Mouse (Mus musculus): ENCODE results near the gene Folr1. TPM values are rescaled to one million over a fixed set of nuclear protein-coding genes. Genes with fewer than 3 reads are reported as not detected.

The Folr1 gene
- polyA plus RNA-seq (2012; rRNA removed) = 48.0 and 81.3 TPM in 2 replicates

DNA sequence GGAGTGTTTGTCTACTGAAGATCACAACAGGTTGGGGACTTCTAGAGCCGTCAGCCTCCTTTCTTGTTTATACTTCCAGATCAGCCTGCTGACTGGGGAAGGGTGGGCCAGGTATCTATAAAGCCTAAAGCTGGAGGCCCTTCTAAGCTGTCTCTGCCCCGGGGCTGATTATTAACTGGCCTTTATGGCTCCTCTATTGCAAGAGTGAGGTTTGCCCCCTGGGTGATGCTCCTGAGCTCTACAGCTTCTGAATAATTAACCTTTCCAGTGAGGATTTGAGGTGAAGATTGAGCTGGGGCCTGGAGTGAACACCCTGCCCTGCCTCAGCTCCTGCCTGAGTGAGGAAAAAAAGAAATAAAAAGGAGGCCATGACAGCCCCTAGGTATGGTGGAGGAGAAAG is at the start of gene Folr1:
Gene Folr1 (minus strand): TSS at position 160 of the 400 bp plus-strand sequence.
- no peak for DNase-seq (ENCODE audit: low read depth)

DNA sequence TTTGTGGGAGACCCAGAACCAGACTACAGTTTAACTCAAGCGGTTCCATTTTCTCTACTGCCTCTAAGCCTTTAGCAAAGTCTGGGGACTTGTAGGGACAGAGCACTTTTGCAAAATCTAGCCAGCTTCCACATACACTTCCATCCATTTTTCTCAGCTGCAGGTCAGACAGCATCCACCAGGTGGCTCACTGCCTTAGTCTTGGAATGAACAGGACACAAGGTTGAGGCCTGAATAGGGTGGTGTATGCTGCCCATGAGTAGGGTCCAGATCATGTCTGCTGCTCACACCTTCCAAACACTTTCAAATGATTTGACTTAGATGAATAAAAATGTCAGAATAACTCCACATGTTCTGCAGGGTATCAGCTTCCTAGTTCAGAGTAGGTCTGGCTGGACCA is 47.5 kb upstream of the Folr1 start:
- no peak for DNase-seq (ENCODE audit: low read depth)

DNA sequence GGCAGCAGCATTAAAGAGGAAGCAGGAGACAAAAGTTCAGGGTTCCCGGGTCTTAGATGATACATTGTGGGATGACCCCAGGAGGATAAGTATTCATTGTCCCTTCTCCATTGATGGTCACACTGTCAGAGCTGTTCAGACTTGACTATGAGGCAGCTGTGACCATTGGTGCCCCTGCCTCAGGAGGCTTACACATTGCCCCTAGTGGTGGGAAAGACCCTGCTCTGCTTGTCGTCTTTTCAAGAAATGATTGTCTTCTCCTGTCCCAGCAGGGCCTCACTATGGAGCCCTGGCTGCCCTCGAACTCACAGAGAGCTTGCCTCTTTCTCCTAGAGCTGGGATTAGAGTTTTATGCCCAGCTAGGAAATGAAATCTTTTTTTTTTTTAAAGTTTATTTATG is 41.4 kb upstream of the Folr1 start:
- DNase-seq (ENCODE audit: low read depth) = no peak

DNA sequence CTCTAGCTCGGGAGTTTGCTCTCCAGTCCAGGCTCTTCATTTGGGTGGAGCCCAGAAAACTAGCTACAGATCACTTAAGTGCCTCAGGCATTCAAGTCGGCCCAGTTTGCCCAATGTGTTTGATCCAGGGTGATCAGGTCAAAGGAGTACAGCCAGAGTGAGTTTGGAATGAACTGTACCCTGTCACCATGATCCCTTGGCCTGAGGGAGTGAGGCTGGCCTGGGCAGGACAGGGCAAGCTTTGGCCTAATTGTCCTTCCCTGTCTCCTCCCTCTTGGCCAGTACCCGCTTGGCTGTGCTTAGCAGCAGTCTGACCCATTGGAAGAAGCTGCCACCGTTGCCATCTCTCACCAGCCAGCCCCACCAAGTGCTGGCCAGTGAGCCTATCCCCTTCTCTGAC is 39.5 kb upstream of the Folr1 start:
- peak; percentile 96 for DNase-seq (ENCODE audit: low read depth)

DNA sequence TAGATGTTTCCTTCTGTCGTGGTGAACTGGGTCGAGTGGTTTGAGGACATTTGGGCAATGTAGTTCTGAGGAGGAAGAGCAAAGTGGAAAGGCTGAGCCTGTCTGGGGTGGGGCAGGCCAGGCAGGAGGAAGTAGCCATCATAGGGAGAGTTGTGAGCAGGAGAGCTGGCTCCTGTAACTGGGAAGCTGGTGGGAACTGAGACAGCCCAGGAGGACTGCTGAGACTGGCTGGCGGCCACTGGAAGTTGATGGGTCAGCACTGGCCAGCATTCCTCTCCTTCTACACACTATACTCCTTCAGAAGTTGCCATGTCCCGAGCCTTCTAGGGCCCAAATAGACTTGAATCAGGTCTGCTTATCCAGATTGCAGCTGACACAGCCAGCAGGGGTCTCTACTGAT is 37.8 kb upstream of the Folr1 start:
- DNase-seq (ENCODE audit: low read depth) = no peak

DNA sequence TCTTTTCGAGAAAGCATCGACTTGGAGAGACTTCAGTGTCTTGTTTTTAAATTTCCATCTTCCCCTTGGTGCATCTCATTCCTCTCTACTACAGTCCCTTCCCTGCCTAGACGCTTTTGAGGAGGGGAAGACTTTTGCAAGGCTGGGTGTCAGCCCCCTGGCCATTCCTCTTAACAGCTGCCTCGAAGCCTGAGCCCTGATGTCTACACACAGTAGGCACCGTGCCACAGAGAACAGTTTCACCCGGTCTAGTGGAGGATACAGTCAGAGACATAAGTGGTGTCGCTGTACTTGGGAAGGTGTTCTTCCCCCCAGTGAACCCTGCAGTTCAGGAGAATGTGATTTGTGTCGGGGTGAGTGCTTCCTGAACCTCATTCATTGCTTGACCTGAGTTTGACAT is 36.1 kb upstream of the Folr1 start:
- no peak for DNase-seq (ENCODE audit: low read depth)

DNA sequence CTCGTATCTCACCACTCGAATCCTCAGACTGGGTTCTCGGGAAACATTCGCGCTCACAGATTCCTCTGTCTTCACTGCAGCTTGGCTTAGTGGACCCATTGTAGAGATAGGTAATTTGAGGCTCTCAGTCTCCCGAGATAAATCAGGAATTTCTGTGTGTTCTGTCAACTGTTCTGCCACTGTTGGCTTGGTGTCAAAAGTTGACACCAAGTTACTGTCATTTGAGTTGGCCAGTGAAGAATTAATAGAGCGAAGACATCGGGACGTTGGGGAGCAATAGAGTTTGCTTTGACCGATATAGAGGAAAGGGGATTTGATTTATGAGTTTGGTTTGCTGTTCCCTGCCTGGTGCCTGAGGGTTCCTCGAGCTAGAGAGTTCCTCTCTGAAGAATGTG is 35.7 kb upstream of the Folr1 start, which contains the start of gene Tomt:
Gene Tomt (minus strand): TSS at position 73 of the 395 bp plus-strand sequence.
- DNase-seq (ENCODE audit: low read depth) = no peak

DNA sequence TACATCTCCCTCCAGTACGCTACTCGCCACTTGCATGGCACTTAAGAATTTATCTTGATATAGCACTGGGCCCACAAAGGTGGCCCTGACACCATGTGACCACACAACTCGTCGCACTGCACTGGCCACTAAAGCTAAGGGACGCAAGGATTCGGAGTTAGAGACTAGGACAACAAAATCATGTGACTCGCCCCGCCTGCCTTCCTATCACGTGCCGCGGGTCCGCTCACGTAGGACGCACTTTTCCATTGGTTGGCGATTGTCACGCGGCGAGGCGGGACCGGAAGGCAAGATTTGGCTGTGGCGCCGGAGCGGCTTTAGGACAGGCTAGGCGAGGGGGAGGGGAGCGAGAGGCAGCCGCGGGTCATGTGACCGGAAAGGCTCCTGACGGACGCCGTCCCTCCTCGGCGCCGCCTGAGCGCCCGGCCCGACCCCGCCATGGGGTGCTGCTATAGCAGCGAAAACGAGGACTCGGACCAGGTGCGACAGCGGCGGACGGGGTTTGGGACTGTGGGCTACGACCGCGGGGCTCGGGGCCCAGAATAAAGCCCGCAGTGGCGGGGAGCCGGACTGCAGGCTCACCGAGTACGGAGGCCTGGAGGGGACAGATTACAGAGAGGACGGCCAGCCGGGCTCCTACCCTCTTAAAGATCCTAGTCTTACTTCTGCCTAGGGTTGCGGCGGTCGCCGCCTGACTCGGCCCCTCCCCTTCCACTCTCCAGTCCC is 35.1 kb upstream of the Folr1 start, which contains the start of gene Lamtor1:
Gene Lamtor1 (plus strand): TSS at position 344 of the 726 bp plus-strand sequence.
- DNase-seq (ENCODE audit: low read depth) = peak; percentile 89

DNA sequence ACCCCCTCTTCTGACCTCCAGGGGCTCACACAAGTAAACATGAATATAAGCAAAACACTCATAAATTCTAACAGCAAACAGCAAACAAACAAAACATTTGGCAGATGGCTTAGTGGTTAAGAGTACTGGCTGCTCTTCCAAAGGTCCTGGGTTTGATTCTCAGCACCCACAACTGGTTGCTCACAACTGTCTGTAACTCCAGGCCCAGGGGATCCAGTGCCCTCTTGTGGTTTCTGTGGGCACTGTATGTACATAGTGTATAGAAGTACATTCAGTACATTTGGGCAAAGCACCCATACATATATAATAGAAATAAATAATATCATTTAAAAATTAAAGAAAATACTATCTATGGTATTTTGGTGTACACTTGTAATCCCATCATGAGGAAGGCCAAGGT is 32.3 kb upstream of the Folr1 start:
- no peak for DNase-seq (ENCODE audit: low read depth)

DNA sequence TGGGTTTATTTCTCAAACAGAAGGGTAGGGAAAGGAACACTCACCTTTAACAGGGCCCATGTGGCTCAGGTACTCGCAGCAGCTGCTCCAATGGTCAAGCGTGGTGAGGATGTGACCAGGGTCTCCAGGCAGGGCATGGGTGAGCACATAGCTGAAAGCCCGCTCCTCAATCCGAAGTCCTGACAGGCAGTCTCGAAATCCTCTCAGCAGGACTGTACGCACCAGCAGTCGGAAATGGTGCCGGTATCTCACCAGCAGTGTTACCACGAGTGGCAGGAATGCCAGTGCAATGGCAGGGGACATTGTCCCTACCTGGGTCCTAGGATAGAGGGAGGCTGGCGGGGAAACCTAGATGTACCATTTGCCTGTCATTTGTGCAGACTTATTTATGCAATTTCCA is 31.4 kb upstream of the Folr1 start:
- no peak for DNase-seq (ENCODE audit: low read depth)

DNA sequence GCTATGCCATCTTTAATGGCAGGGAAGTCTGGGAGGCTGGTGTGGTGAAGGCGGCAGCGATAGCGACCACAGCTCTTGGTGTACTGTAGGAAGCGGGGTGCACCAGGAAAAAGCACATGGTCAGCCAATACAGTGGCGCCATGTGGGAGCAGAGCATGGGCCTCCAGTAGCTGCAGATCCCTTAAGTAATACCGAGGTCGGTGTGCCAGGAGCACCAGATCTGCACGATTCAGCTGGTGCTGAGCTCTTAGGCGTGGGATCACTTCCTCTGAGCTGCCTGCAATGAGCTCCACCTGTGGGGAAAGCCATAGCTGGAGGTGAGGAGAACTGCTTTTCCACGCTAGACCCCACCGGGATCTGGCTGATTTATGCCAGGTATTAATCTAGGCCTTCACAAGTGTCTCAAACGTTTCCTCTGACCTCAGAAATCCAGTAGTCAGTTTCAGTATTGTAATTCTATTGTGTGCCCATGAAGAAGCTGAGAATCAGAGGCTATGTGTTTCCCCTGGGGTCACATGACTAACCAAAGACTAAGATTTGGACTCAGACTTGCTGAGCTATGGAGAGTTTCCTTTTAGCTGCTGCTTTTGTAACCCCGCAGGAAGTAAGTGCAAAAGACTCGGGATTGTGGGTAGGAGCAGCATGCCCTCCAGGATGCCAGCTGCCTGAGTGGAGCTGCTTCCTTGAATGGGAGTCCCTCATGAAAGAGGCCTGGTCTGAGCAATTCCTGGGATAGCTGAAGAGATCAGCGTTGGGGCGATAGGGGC is 29.9 kb upstream of the Folr1 start:
- no peak for DNase-seq (ENCODE audit: low read depth)

DNA sequence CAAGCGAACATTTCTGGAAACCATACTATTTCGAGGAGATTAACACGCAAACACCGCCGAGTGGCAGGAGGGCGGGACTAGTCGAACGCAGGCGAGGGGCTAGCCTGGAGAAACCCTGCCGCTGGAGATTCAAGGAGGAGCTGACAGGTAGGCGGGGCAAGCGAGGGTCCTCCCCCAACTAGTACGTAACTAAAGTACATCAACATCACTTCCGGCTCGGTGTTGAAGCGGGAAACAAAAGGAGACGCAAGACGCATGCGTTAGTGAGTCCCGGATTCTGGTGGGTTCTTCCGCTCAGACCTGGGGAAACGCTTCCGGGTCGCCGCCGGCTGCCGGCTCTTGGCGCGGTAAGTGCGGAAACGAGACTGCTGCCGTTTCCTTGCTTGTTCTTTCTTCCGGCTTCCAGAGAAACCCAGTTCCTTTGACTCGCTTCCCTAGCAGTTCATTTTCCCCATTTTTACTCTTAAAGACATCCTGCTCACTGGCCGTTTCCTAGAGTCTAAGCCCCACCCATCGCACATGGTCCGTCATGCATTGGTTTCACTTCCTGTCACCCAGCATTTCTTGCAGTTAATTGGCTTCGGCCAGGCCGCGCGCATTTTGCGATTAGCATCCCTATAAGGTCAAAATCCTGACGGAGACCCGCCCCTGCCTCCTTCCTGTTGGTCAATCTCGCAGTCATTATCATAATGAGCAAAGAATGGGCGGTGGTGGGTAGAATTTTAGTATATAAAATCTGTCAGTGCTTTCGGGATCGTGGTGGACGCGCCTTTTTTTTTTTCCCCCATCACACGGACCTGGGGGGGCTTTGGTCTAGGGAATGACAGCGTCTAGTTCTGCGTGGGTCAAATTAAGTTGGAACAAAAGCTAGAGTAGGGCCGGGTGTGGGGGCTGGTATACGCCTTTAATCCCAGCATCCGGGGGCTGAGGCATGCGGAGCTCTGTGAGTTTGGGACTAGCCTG is 25.8 kb upstream of the Folr1 start:
- peak; percentile 86 for DNase-seq (ENCODE audit: low read depth)

DNA sequence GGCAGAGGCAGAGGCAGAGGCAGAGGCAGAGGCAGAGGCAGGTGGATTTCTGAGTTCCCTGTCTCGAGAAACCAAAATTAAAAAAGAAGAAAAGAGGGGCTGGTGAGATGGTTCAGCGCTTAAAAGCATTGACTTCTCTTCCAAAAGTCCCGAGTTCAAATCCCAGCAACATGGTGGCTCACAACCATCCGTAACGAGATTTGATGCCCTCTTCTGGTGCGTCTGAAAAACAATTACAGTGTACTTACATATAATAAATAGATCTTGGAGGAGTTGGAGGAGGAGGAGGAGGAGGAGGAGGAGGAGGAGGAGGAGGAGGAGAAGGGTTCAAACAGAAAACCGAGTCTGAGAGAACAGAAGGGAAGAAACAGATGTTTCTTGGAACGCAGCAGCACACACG is 25.1 kb upstream of the Folr1 start:
- DNase-seq (ENCODE audit: low read depth) = no peak

DNA sequence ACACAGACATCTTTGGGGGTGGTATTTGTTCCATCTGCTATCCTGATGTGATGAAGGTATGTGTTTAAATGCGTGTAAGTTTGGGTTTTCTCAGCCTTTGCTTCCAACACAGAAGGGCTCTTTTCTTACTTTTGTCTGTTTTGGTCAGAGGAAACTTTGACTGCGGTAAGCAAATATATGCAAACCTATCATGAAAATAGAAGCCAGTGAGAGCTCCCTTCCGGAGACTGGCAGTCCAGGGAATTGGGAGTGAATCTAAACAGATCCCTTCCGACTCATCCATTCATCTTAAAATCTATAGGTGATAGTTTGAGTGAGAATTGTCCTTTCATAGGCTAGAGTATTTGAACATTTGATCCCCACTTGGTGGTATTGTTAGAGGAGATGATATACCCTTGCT is 17.9 kb upstream of the Folr1 start:
- DNase-seq (ENCODE audit: low read depth) = no peak

DNA sequence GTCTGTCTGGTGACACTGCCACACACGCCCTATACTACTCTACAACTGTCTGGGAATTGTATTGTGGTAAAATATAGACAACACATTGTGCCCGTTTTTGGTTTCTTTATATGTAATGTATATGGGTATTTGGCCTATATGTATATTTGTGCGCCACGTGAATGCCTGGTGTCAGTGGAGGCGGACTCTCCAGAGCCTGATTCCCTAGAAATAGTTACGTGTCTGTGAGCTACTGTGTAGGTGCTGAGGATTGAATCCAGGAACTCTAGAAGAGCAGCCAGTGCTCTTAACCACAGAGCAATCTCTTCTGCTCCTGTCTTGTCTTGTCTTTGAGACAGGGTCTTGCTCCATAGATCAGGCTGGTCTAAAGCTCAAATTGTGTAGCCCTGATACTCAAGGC is 15.7 kb upstream of the Folr1 start:
- DNase-seq (ENCODE audit: low read depth) = no peak

DNA sequence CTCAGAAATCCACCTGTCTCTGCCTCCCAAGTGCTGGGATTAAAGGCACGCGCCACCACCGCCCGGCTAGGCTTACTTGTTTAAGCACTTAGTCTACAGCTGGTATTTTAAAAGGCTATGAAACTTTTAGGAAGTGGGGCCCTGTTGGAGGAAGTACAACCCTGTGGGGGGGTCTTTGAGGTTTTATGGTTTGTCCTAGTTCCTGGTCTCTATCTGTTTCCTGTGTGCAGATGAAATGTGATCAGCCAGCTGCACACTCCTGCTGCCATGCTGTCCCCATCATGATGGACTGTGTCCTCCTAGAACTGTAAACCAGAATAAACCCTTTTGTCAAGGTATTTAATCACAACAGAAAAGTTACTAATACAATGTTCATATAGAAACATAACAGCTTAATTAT is 13.6 kb upstream of the Folr1 start:
- DNase-seq (ENCODE audit: low read depth) = no peak

DNA sequence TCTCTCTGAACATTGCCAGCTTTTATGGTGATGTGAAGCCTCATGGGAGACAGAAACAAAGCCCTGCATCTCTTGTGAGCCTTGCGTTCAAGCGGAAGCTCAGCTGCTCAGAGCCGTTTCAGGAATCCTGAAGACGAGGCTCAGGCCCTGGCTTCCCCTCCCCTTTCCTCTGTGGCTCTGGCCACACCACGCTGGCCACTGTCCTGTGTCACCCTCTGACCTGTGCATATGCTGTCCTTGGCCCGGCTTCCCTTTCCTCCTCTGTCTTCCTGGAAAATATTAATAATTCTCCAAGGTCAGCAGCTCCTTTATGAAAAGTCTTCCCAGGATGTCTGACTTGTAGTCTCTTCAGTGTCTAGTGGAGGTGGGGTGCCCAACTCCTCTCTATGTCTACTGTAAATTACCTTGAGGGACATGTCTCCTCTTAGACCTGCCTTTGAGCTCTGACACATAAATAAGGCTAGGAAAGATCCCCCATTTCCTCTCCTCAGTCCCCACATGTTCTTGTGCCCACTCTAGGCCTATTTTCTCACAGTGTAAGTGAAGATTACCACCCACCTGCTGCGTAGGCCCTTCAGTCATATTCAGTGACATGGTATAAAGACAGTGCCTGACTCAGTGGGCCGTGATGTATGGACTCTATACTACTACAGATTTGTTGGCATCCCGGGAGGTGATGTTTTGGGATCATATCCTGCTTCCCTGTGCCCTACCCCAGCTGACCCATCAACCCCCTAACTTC is 12.0 kb upstream of the Folr1 start:
- DNase-seq (ENCODE audit: low read depth) = no peak

DNA sequence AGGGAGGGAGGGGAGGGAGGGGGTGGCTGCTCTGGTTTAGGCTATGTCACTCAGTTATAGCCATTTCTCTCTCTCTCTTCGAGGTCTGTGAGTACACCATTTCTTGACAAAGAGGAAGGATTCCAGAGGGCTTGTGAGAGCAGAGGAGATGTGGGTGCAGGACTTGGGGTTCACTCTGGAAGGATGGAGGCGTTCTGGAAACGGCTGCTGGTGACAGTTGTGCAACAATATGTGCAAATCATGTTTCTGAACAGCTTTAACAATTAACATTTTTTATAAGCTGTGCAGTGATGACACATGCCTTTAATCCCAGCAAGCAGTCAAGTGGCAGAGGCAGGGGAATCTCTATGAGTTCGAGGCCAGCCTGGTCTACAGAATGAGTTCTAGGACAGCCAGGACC is 10.3 kb upstream of the Folr1 start:
- DNase-seq (ENCODE audit: low read depth) = no peak

DNA sequence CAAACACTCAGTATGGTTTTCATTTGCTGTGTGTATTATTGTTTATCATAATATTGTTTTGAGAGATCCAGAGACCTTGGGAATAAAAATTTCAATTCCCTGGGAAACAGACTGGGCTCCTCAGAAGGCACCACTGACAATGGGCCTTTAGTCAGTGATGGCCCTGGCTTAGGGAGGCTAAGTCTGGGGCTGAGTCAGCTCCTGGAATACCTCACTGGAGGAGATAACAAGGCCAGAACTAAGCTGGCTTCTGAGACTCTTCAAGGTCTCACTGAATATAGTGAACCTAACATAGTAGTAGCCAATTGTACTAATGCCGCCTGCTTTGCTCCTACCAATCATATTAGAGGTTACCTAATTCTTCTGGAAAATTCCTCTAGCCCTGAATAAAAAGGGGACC is 5.4 kb upstream of the Folr1 start:
- DNase-seq (ENCODE audit: low read depth) = no peak

DNA sequence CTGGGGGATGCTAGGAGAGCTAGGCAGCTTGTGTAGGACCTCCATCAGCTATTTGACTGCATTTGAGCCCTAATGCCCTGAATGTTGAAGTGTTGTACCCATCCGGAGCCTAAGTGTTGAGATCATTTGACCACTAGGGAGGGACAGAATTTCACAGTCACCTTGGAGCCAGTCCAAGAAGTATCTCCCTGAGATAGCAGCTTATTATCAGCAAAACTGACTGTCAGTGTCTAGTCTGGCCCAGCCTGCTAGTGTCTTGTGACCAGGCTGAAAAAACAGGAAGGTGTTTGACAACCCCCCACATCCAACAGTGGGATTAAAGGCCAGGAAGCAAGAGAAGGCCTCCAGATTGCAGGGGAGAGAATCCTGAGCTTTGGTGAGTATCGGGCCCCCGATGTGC is 708 bp upstream of the Folr1 start:
- no peak for DNase-seq (ENCODE audit: low read depth)

DNA sequence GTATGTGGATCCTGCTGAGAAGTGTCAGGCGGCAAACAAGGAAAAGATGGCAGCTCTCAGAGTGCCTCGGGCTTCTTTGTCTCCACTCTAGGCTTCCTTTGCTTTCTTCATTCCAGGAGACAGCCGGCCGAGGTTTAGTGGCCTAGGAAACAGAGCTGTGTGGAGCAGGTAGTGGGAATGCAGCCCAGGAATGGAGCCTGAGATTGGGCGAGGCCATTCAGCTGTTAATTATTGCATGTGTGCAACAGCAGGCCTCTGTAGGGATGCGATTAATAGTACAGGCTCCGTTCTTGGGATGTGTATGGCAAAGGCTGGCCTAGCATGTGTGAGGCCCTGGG is 1.5 kb downstream of the Folr1 start:
- no peak for DNase-seq (ENCODE audit: low read depth)
